Mouse (Mus musculus) intestine, embryonic 14.5 days (tissue): ENCODE data around the gene Scn4b. TPM values are rescaled to one million over a fixed set of nuclear protein-coding genes. Genes with fewer than 3 reads are reported as not detected.

ENCODE experiments used
- ATAC-seq: fragments of 200-750 bp; cut with Nextera tagmentation; replicated peaks from 2 replicates; pipeline ENCODE4 v1.8.0; 2017; ENCODE audit warnings: low read depth, moderate number of reproducible peaks, moderate TSS enrichment, moderate library complexity; ENCODE audit not compliant: low FRiP score, low TSS enrichment
- DNase-seq: peaks from one replicate; pipeline ENCODE4 v3.0.0-alpha.2; 2018; ENCODE audit warnings: low spot score
- H3K27ac ChIP-seq: fragments of 300-500 bp; sonication (generic); 2 replicates; pipeline ENCODE4 v1.5.1; 2014; ENCODE audit warnings: low read depth, mild to moderate bottlenecking, control low read depth
- H3K27me3 ChIP-seq: fragments of 300-500 bp; sonication (generic); replicated peaks from 2 replicates; pipeline ENCODE4 v1.6.1; 2014; ENCODE audit warnings: low read length, control low read depth; ENCODE audit not compliant: control insufficient read depth, insufficient read depth
- H3K36me3 ChIP-seq: fragments of 300-500 bp; sonication (generic); 2 replicates; pipeline ENCODE4 v1.6.1; 2014; ENCODE audit warnings: low read length, control low read depth; ENCODE audit not compliant: control insufficient read depth, insufficient read depth
- H3K4me1 ChIP-seq: fragments of 300-500 bp; sonication (generic); replicated peaks from 2 replicates; pipeline ENCODE4 v1.6.1; 2014; ENCODE audit warnings: low read length, control low read depth, mixed read lengths; ENCODE audit not compliant: control insufficient read depth, insufficient read depth
- H3K4me2 ChIP-seq: fragments of 300-500 bp; sonication (generic); 2 replicates; pipeline ENCODE4 v1.6.1; 2014; ENCODE audit warnings: low read length
- H3K4me3 ChIP-seq: fragments of 300-500 bp; sonication (generic); 2 replicates; pipeline ENCODE4 v1.5.1; 2014; ENCODE audit warnings: low read depth, low read length, control low read depth, mixed read lengths
- H3K9ac ChIP-seq: fragments of 300-500 bp; sonication (generic); 2 replicates; pipeline ENCODE4 v1.6.1; 2014; ENCODE audit warnings: mild to moderate bottlenecking, low read length
- H3K9me3 ChIP-seq: fragments of 300-500 bp; sonication (generic); 2 replicates; pipeline ENCODE4 v1.6.1; 2016; ENCODE audit warnings: low read length, control low read depth; ENCODE audit not compliant: control insufficient read depth
- WGBS: fragments of 180-500 bp; shearing (Covaris S2); extraction: QIAGEN DNeasy Blood & Tissue Kit; methylation state at CpG from one replicate; pipeline ENCODE4 v1.1.7; 2014; 5-methylcytosine and 5-hydroxymethylcytosine counted together
- polyA plus RNA-seq: library from polyadenylated mRNA; unstranded; fragments of >200 nt; fragmentation: Nextera tagmentation; extraction: Ambion mirVana; gene quantifications from 2 replicates; pipeline ENCODE4 v1.2.1, GENCODE M21; 2014

Scn4b gene
- not detected in 2 replicates for polyA plus RNA-seq

DNA sequence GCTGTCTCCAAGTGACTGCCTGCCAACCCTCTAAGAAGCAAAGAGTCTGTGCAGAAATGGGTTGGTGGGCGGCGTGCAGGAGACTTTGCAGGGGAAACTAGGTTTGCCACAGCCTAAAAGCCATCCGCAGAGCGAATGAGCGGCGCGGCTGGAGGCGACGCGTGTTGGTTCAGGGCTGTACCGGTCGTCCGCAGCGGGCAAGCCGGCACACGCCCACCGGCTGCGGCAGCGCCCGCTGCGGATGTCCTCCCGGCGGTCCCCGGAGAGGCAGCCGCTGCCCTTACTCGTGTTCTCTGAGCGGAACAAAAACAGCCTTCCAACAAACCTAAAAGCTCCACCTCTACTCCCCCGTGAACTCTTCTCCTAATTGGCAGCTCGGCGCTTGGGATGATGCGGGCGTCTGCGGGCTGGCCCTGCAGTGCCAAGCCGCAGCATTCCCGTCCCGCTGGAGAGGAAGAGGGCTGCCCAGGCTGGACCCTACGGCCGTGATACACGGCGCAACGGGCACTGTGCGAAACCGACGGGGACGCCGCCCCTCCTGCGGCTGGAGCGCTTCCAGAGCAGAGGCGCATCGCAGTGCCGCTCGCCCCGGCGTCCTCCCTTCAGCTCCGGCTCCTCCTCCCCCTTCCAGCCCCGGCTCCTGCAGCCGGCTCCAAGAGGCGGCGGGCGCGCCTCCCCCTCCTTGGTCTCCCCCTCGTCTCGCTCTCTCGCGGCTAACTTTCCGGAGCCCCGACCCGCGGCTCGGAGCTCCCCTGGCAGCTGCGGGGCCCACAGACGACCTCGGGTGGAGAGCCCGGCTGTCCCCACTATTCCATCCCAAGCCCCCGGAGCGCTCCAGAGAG lies at the start of gene Scn4b:
Scn4b (plus strand) TSS at position 205 of the 842 bp plus-strand sequence.
- H3K4me3 ChIP-seq, result peak within 1 kb of the TSS; percentile 47
- H3K4me1 ChIP-seq, result 0 out of 2 replicates have a peak, but pooled peaks cover 9% of the 10 kb centered on the region
- H3K9ac ChIP-seq, result 0 out of 2 replicates have a peak within 1 kb of the TSS, but pooled peaks have one; percentile 6
- no peaks in the 10 kb centered on the region for H3K9me3 ChIP-seq
- no peak within 1 kb of the TSS for H3K27ac ChIP-seq
- ATAC-seq, result 0 out of 2 replicates have a peak, but pooled peaks have one; percentile 53
- peak; percentile 76 for DNase-seq
- no peaks in the 10 kb centered on the region for H3K36me3 ChIP-seq
- WGBS, result under 1% methylated on average over 64 of the region's 76 CpGs
- H3K4me2 ChIP-seq, result peak within 1 kb of the TSS; percentile 88
- peaks cover 56% of the 10 kb centered on the region for H3K27me3 ChIP-seq

DNA sequence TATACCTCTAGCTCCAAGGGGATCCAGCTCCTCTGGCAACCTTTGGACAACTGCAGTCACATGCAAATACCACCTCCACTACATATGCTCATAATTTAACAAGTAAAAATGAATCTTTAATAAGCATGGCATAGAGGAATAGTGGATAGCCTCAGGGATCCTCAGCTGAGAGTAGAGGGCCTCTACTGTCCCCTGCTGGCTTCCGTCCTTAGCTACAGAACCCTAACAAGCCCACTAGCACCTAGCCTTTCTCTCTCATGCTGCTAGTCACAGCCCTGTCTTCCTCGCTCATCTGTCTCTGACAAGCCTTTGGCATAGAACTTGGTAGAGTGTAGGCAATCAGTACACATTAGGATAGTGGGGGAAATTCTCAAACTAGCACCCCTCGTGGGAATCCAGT lies 47.4 kb upstream of the Scn4b start:
- H3K9me3 ChIP-seq, result no peaks in the 10 kb centered on the region
- 63% methylated on average over 3 of the region's 3 CpGs for WGBS
- no peak overlapping the region for H3K4me3 ChIP-seq
- no peaks in the 10 kb centered on the region for H3K4me1 ChIP-seq
- ATAC-seq, result no peak
- no peak overlapping the region for H3K4me2 ChIP-seq
- no peaks in the 10 kb centered on the region for H3K27me3 ChIP-seq
- no peak overlapping the region for H3K27ac ChIP-seq
- H3K9ac ChIP-seq, result no peak overlapping the region
- no peak for DNase-seq
- H3K36me3 ChIP-seq, result no peaks in the 10 kb centered on the region

DNA sequence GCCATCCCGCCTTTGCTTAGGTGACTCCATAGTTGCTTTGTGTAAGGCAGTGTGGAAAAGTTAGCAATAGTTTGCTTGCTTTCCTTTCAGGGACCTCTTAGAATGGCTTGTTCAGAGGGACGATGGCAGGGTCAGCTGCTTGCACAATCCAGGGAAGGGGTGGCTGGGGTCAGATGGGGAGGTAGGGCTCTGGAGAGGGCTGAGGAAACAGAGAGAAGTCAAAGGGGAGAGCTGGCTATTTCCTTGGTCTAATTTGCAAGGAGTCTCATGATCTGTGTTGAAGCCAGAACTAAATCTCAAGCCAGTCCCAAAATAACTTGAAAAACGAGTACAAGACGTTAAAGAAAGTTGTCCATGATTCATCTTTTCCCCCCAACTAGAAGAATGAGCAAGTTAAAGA lies 45.6 kb upstream of the Scn4b start:
- Histone ChIP-seq H3K9me3 (no peaks in the 10 kb centered on the region), H3K4me1 (no peaks in the 10 kb centered on the region), H3K27ac (no peak overlapping the region), H3K4me3 (no peak overlapping the region), H3K4me2 (no peak overlapping the region), H3K36me3 (no peaks in the 10 kb centered on the region), H3K27me3 (no peaks in the 10 kb centered on the region), H3K9ac (no peak overlapping the region)
- 55% methylated on average over 4 of the region's 4 CpGs for WGBS
- ATAC-seq, result no peak
- no peak for DNase-seq

DNA sequence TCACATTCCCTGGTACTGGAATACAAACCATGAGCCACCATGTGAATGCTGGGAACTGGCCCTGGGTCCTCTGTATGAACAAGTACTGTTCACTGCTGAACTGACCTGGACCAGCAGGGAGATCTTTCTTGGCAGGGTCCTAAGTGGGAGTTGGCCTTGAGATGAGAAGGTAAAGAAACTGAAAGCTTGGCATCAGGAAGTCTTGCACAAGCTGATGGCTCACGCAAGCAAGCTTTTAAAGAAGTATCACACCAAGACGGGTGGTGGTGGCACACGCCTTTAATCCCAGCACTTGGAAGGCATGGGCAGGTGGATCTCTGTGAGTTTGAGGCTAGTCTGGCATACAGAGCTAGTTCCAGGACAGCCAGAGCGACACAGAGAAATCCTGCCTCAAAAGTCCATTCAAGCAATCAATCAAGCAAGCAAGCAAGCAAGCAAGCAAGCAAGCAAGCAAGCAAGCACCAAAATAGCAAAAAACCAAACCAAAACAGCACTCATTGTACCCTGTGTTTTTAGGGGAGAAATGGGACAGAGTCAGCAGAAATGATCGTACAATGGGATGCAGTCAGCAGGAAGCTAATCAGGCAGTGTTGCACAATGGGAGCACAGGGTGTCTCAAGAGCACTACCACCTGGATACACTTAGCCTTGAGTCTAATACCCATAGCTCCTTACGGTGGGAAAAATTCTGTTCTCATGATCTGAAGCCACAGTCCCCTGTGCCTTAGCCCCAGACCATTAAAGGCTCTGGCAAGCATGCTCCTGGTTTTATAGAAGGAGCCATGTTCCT lies 42.9 kb upstream of the Scn4b start:
- Histone ChIP-seq H3K9me3 (no peaks in the 10 kb centered on the region), H3K36me3 (no peaks in the 10 kb centered on the region), H3K4me3 (no peak overlapping the region), H3K9ac (no peak overlapping the region), H3K4me1 (no peaks in the 10 kb centered on the region), H3K27me3 (no peaks in the 10 kb centered on the region), H3K27ac (no peak overlapping the region), H3K4me2 (no peak overlapping the region)
- ATAC-seq, result no peak
- WGBS, result 77% methylated on average over 6 of the region's 6 CpGs
- DNase-seq, result no peak

DNA sequence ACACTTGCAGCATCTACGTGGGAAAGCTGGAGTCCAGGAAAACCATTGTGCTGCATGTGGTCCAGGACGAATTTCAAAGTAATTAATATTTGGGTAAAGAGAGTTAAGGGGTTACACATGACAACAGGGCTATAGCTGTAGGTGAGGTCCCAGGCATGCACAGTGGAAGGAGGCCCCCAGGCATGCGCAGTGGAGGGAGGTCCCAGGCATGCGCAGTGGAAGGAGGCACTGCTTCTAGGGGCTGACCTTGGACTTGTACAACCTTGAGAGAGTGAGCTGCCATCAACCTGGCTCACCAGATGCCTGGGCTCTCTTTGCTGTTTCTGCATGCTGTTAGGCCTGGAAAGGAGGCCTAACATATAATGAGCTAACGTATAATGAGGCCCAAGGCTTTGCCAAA lies 40.3 kb upstream of the Scn4b start:
- no peak overlapping the region for H3K9ac ChIP-seq
- 86% methylated on average over 5 of the region's 5 CpGs for WGBS
- DNase-seq, result no peak

DNA sequence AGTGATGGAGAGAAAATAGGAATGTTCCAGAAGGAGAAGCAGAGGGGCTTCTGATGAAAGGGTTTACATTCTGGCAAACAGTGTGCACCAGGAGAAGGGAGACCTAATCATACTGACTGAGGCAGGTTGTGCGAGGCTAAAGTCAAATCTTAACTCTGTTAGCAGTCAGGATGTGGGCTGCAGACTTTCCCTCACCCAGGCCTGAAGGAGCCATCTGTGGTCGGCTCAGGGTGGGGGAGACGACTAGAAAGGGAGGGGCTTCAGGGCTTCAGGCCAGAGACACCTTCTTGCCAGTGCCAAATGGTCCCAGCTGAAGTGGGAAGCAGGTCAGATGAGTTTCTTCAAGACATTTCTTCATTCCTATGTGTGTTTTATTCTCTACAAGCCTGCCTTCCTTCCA lies 39.8 kb upstream of the Scn4b start:
- ATAC-seq (no peak), DNase-seq (no peak)
- H3K27ac ChIP-seq, result no peak overlapping the region
- H3K9ac ChIP-seq, result no peak overlapping the region
- 22% methylated on average over 3 of the region's 3 CpGs for WGBS
- no peaks in the 10 kb centered on the region for H3K9me3 ChIP-seq
- no peaks in the 10 kb centered on the region for H3K36me3 ChIP-seq
- no peak overlapping the region for H3K4me2 ChIP-seq
- H3K4me1 ChIP-seq, result no peaks in the 10 kb centered on the region
- H3K27me3 ChIP-seq, result no peaks in the 10 kb centered on the region
- H3K4me3 ChIP-seq, result no peak overlapping the region

More for the DNA sequence above, 40.3 kb upstream of the Scn4b start:
- Histone ChIP-seq H3K27ac (no peak overlapping the region), H3K4me2 (no peak overlapping the region), H3K4me1 (no peaks in the 10 kb centered on the region), H3K36me3 (no peaks in the 10 kb centered on the region), H3K4me3 (no peak overlapping the region), H3K9me3 (no peaks in the 10 kb centered on the region), H3K27me3 (no peaks in the 10 kb centered on the region)
- no peak for ATAC-seq

DNA sequence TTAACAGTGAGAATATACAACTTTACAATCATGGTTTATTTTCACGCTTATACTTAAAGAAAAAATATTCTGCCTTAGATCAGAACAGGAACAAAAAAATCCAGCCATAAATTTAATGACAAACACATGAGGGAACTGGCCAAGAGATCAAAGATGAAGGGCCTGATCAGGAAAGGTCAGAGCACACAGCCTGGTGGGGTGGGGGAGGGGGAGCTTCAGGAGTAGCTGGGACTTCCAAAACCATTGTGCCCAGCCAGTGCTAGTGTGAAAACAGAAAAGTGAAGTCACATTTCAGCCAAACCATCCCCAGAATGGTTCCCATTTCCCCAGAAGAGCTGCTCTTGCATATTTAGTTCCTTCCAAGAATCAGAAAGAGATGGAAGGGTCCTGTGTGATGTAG lies 35.7 kb upstream of the Scn4b start:
- Histone ChIP-seq H3K9ac (no peak overlapping the region), H3K4me1 (no peaks in the 10 kb centered on the region), H3K36me3 (no peaks in the 10 kb centered on the region), H3K4me2 (no peak overlapping the region), H3K4me3 (no peak overlapping the region), H3K9me3 (no peaks in the 10 kb centered on the region), H3K27ac (peak overlapping the region; percentile 64; the same call in 1 of the 2 replicates), H3K27me3 (no peaks in the 10 kb centered on the region)
- DNase-seq (no peak), ATAC-seq (no peak)
- WGBS, result 77% methylated on average over 1 of the region's 1 CpGs

DNA sequence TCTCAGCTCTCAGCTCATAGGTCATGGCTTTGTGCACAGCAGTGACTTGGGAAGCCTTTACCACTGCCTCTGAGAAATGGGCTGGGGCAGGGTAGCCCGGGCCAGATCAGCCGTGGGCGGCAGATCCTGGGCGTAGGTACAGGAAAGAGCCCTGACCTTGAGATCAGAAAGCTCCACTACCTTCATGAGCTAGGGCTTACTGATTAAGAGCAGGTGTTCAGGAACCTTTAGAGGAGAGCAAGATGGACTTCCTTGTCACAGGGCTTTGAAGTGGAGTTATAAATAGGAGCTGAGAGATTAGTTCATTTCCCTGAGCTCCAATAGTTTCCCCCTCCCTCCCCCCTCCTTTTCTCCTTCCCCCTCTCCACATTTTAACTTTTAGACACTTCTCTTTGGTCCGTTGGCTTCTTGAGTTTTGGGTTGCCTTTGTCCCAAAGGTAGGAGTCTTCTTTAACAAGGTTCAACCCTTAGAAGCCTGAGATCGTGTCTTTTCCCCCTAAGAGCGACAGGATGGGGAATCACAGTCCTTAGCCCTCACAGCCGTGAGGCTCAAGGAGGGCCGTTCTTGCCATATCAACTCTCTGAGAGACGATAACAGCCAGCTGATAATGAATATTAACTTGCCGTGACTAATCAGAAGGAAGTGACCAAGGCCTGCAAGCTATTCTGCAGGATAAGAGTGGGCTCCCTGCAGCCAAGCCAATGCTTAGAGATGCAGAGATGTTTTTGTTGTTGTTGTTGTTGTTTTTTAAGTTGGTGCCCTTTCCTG lies 34.8 kb upstream of the Scn4b start:
- no peaks in the 10 kb centered on the region for H3K9me3 ChIP-seq
- DNase-seq, result peak; percentile 54
- H3K9ac ChIP-seq, result no peak overlapping the region
- peak overlapping the region; percentile 64 for H3K27ac ChIP-seq
- ATAC-seq, result peak; percentile 74
- 63% methylated on average over 11 of the region's 11 CpGs for WGBS
- H3K27me3 ChIP-seq, result no peaks in the 10 kb centered on the region
- H3K4me1 ChIP-seq, result no peaks in the 10 kb centered on the region
- H3K4me3 ChIP-seq, result 0 out of 2 replicates have a peak overlapping the region, but pooled peaks have one; percentile 6
- no peaks in the 10 kb centered on the region for H3K36me3 ChIP-seq
- H3K4me2 ChIP-seq, result peak overlapping the region; percentile 25; the same call in 1 of the 2 replicates
